Mouse (Mus musculus): Measurements from ENCODE around the gene Ptprm.

Gene Ptprm

DNA sequence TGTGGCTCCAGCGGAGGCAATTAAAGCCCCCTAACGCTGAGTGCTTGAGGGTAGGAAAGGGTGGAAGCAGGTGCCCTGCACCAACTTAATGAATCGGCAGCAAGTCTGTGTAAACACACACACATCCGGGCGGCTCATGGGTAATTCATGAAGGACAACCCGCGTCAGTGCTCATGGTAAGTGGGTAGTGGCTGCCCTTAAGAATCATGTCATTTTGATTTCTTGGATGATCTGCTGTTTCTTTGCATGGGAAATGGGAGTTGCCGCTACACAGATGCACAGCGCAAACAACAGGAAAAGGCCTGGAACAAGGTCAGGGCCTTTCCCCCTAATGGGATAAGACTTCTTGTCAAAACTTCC lies 633.3 kb downstream of the Ptprm start:
- no peak for DNase-seq (ENCODE audit: low spot score in 2 of 2)

DNA sequence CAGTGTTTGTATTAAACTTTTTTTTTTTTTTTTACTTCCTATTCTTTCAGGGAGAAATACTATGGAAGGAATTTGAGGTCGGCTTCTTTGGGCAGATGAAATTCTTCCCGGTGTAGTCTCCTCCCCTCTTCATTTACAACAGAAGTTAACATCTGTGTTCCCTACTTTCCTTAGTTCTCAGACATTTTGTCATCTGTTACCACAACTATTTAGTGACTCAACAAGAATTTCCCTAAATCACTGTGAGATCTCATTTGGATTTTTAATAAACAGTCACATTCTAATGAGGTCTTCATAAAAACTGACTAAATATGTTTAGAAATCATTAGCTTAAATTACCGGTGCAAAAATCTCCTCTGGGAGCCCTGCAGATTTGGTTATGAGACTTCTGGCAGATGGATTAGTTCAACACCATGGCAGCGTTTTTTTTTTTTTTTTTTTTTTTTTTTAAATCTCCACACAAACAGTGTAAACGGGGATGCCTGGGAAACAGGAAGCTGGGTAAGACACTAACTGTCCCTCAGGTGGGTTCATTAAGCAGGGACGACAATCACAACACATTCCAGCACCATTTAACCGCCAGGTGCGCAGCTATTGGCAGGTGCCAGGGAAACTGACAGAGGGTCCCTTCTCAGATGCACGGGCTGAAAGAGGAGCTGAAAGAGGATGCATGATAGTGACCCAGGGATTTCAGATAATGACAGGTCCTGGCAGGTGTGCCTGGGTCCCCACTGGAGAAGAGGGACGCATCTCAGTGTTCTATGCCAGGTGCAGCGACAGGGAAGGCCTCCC lies 633.9 kb downstream of the Ptprm start:
- DNase-seq (ENCODE audit: low spot score in 2 of 2), result no peak

GRCm38 (mm10) chr17:66712456-66713205 lies 641.6 kb downstream of the Ptprm start:
- no peak for DNase-seq (ENCODE audit: low spot score in 2 of 2)

DNA sequence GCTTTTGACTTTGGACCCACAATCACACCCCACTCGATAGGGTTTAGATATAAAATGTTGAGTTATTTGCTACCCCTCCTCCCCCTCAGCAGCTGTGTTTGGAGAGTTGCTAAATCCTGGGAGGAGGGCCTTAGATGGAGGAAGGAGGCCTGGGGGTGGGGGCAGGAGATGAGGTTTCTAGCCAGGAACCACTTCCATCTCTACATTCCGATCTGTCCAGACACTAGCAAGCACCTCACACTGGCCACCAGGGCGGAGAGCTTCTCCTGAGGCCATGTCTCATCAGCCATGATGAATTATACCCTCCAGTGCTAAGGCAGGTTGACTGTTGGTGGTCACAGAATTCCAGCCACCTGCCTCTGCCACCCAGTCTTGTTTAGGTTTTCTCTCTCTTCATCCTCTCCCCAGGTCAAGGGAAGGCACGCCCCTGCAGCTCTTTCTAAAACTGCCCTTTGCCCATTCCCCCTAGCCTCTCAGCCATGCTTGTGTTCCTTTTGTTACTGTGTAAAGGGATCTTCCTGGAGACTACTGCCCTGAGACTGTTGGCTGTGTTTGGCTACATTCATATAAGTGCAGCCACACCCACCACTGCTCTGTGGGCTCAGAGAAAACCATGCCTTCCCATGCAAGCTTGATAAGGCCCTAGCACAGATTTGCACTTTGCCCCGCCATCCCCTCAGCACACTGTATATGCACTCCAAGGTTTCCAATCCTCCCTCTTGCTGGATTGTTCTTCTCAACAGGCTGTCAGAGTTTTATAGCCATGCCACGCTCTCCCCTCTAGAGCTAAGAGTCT lies 642.8 kb downstream of the Ptprm start:
- DNase-seq (ENCODE audit: low spot score in 2 of 2), result no peak

DNA sequence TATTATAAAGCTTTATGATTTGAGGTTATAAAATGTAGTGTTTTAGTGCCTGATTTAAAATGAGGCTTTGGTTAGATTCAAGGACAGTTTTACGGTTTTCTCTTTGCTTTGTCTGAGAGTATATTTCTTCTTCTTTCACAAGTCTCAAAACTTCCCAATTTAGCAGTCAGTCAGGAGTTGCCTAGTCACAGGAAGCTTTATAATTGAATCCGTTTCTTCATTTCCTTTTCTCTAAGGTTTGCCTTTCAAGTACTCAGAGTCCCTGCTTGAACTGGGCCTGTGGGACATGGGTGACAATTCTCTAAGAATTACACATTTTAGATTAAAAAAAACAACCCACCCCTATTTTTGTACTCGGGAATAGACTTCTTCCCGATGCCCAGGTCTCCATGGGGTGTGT lies 643.7 kb downstream of the Ptprm start:
- no peak for DNase-seq (ENCODE audit: low spot score in 2 of 2)

DNA sequence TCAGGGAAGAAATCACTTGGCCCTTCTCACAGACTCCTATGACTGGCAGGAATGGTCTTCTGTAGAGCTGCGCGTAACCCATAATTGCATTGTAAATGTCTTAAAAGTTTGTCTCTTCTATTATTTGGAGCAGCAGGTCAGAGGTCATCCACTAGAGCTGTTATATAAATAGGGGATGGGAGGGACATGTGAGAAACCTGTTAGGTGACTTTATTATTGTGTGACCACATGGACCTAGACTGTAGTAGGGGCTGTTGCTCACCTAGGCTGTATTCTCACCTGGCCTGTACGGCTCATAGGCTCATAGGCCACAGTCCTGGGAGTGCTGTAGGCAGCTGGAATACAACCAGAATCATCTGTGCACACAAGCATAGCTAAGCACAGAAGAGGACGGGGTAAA lies 645.5 kb downstream of the Ptprm start:
- no peak for DNase-seq (ENCODE audit: low spot score in 2 of 2)

- DNase-seq (ENCODE audit: low spot score in 2 of 2), result no peak
Observed at GRCm38 (mm10) chr17:66707684-66708083, 646.6 kb downstream of the Ptprm start.

DNA sequence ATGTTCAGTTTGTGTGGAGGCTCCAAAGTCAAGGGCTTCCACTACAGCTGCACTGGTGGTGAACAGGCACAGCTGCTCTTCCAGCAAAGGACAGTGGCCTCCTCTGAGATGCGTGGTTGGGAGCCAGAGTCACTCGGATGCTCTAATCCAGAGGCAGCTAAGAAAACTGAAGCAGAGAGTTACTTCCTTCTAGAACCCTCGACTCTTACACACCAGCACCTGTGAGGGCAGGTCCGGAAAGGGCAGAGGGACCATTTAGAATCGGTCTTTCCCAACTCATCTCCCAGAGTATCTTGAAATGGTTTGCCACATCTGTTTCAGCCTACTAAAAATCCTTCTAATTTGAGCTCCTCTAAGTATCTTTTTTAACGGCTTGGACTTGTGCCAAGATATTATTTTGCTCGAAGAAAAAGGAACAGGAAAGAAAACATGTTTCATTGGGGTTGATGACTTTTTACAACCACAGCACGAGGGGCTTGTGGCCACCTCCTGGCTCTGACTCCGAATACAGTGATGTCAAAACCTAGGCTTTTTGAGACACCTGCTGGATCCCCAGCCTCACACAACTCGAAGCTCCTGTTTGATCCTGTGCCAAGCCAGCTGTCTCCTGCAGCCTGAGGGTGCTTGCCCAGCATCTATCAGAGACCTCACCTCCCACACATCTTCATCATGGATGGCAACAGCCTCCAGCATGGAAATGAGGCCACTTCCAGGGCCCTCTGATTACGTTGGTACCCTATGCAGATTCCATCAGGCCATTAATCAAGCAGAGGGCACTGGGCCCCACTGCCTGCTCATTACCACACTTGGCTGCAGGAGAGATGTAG lies 652.7 kb downstream of the Ptprm start:
- peak in 1 of 2 experiments; percentile 11 for DNase-seq (ENCODE audit: low spot score in 2 of 2)

GRCm38 (mm10) chr17:66699896-66700295 lies 654.4 kb downstream of the Ptprm start:
- DNase-seq (ENCODE audit: low spot score in 2 of 2), result no peak

DNA sequence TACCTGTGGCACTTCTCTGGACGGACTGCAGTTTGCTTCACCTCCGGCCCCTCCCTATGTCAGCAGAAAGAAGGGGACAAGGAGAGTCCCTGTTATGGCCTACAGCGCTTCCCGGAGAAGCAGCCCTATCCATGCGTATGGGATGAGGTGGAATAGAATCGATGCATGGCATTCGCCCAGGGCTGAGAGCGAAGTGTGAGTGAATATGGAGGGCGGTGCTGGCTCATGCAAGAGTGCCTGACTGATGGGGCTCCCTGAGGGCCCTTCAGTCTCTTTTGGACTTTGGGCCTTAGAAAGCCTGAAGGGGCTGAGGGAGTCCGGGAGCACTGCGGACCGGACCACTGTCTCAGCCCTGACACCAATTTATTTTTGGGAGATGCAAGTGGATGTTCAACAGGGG lies 656.6 kb downstream of the Ptprm start:
- no peak for DNase-seq (ENCODE audit: low spot score in 2 of 2)

- no peak for DNase-seq (ENCODE audit: low spot score in 2 of 2)
Observed at GRCm38 (mm10) chr17:66696531-66697172, 657.6 kb downstream of the Ptprm start.

- DNase-seq (ENCODE audit: low spot score in 2 of 2), result no peak
Observed at GRCm38 (mm10) chr17:66694326-66694725, 659.9 kb downstream of the Ptprm start.

DNA sequence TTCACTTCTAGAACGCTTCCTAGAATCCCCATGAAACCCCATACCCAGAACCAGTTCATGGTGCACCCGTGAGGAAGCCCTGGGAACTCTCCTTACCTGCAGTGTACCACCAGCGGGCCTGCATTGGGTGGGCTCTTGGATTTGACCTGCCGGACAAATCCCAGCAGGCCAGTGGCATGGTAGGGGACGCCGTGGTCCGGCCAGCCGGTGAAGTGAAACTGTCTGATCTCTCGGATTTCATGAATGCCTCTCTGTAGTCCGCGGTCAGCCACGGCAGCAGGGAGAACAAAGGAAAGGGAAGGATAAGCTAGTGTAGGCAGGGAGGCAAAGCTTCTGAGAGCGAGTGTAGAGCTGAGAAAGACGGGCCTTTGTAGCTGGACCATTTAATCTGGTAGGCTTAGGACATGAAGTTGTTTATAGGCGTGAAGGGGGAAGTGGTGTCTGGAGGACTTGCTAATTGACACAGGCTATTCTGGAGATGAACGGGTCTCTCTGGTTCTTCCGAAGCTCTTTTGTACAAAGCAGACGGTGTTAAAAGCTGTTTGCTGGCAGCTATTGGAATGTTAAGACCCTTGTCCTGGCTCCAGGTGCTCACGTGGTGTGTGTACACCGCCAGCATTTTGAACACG lies 660.5 kb downstream of the Ptprm start:
- no peak for DNase-seq (ENCODE audit: low spot score in 2 of 2)

- DNase-seq (ENCODE audit: low spot score in 2 of 2), result peak in 1 of 2 experiments; percentile 15
Observed at GRCm38 (mm10) chr17:66692941-66693675, 661.1 kb downstream of the Ptprm start.

DNA sequence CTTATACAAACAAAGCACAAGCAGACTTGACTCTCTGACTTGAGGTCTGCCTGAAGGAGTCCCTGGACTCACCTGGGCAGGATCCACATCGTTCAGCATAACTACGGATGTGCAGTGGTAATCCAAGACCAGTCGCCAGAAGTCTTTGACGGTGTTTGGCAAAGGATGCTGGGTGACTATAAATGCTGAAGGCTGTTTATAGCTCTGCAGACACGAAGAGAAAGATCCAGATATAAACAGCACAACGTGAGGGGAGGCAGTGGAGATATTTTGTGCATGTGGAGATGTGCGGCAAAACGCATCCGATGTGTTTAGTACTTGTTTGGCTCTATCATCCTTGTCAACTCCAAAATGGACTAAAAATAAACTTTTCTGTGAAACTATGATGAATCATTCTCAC lies 666.1 kb downstream of the Ptprm start:
- peak in 1 of 2 experiments; percentile 9 for DNase-seq (ENCODE audit: low spot score in 2 of 2)

GRCm38 (mm10) chr17:66687543-66687942 lies 666.7 kb downstream of the Ptprm start:
- no peak for DNase-seq (ENCODE audit: low spot score in 2 of 2)

GRCm38 (mm10) chr17:66686701-66687489 lies 667.4 kb downstream of the Ptprm start:
- DNase-seq (ENCODE audit: low spot score in 2 of 2), result no peak

GRCm38 (mm10) chr17:66683411-66683810 lies 670.8 kb downstream of the Ptprm start:
- no peak for DNase-seq (ENCODE audit: low spot score in 2 of 2)

- peak in 1 of 2 experiments; percentile 41 for DNase-seq (ENCODE audit: low spot score in 2 of 2)
Observed at GRCm38 (mm10) chr17:66680662-66681061, 673.6 kb downstream of the Ptprm start.

All from left cerebral cortex, adult 9 months (tissue).